Mouse (Mus musculus): ENCODE measurements around the gene Hsd17b3.

GRCm38 (mm10) chr13:64011157-64011556 is 77.9 kb downstream of the Hsd17b3 start:
- TF ChIP-seq CTCF (IDR thresholded peaks at IDR 0.05; ENCODE audit: low read depth): no peak
- no peak for TF ChIP-seq EP300 (IDR thresholded peaks at IDR 0.05; ENCODE audit: low read depth)
